Mouse (Mus musculus): ENCODE measurements at regions not wholly inside any gene's neighbourhood (a gene's known extent, or its start where the extent isn't known, plus 50 kb on each side); places are given as distances from the start of the nearest gene placed in this dataset.

GRCm38 (mm10) chr4:33687434-33687833 is 237.0 kb upstream of the Cnr1 start:
- no peak for DNase-seq (ENCODE audit: low spot score in 2 of 2)

GRCm38 (mm10) chr4:33693441-33693840 is 231.0 kb upstream of the Cnr1 start:
- no peak for DNase-seq (ENCODE audit: low spot score in 2 of 2)

GRCm38 (mm10) chr4:33696969-33697368 is 227.4 kb upstream of the Cnr1 start:
- no peak for DNase-seq (ENCODE audit: low spot score in 2 of 2)

- no peak for DNase-seq (ENCODE audit: low spot score in 2 of 2)
Observed at GRCm38 (mm10) chr4:33702028-33702666, 222.2 kb upstream of the Cnr1 start.

- DNase-seq (ENCODE audit: low spot score in 2 of 2): no peak
Observed at GRCm38 (mm10) chr4:33705722-33706121, 218.7 kb upstream of the Cnr1 start.

GRCm38 (mm10) chr4:33706785-33707184 is 217.6 kb upstream of the Cnr1 start:
- peak in 1 of 2 experiments; percentile 30 for DNase-seq (ENCODE audit: low spot score in 2 of 2)

- no peak for DNase-seq (ENCODE audit: low spot score in 2 of 2)
Observed at GRCm38 (mm10) chr4:33716475-33717117, 207.8 kb upstream of the Cnr1 start.

GRCm38 (mm10) chr4:33720972-33721371 is 203.4 kb upstream of the Cnr1 start:
- DNase-seq (ENCODE audit: low spot score in 2 of 2): no peak

GRCm38 (mm10) chr4:33721971-33722370 is 202.4 kb upstream of the Cnr1 start:
- no peak for DNase-seq (ENCODE audit: low spot score in 2 of 2)

GRCm38 (mm10) chr4:33731837-33732236 is 192.6 kb upstream of the Cnr1 start:
- DNase-seq (ENCODE audit: low spot score in 2 of 2): no peak

- peak in 1 of 2 experiments; percentile 19 for DNase-seq (ENCODE audit: low spot score in 2 of 2)
Observed at GRCm38 (mm10) chr4:33734923-33735322, 189.5 kb upstream of the Cnr1 start.

GRCm38 (mm10) chr4:33735442-33735966 is 188.9 kb upstream of the Cnr1 start:
- DNase-seq (ENCODE audit: low spot score in 2 of 2): no peak

GRCm38 (mm10) chr4:33736061-33736701 is 188.2 kb upstream of the Cnr1 start:
- no peak for DNase-seq (ENCODE audit: low spot score in 2 of 2)

GRCm38 (mm10) chr4:33737337-33737736 is 187.1 kb upstream of the Cnr1 start:
- DNase-seq (ENCODE audit: low spot score in 2 of 2): no peak

- no peak for DNase-seq (ENCODE audit: low spot score in 2 of 2)
Observed at GRCm38 (mm10) chr4:33737859-33738417, 186.5 kb upstream of the Cnr1 start.

GRCm38 (mm10) chr4:33739211-33739904 is 185.0 kb upstream of the Cnr1 start:
- DNase-seq (ENCODE audit: low spot score in 2 of 2): no peak

GRCm38 (mm10) chr4:33740982-33741381 is 183.4 kb upstream of the Cnr1 start:
- DNase-seq (ENCODE audit: low spot score in 2 of 2): no peak

- no peak for DNase-seq (ENCODE audit: low spot score in 2 of 2)
Observed at GRCm38 (mm10) chr4:33745180-33745579, 179.2 kb upstream of the Cnr1 start.

- no peak for DNase-seq (ENCODE audit: low spot score in 2 of 2)
Observed at GRCm38 (mm10) chr4:33747316-33747895, 177.0 kb upstream of the Cnr1 start.

GRCm38 (mm10) chr4:33767721-33768120 is 156.7 kb upstream of the Cnr1 start:
- DNase-seq (ENCODE audit: low spot score in 2 of 2): no peak

- no peak for DNase-seq (ENCODE audit: low spot score in 2 of 2)
Observed at GRCm38 (mm10) chr4:33786027-33786426, 138.4 kb upstream of the Cnr1 start.

- no peak for DNase-seq (ENCODE audit: low spot score in 2 of 2)
Observed at GRCm38 (mm10) chr4:33786958-33787357, 137.4 kb upstream of the Cnr1 start.

Data from spleen, postnatal 10 days (tissue).